Mouse (Mus musculus) hindbrain, embryonic 15.5 days (tissue): ENCODE measurements around the gene Papolb. TPM values are rescaled to one million over a fixed set of nuclear protein-coding genes. Genes with fewer than 3 reads are reported as not detected.

ENCODE experiments used
- ATAC-seq: fragments of 200-750 bp; cut with Nextera tagmentation; 2 replicates; pipeline ENCODE4 v1.8.0; 2017; ENCODE audit warnings: low read depth, moderate number of reproducible peaks, moderate TSS enrichment; ENCODE audit not compliant: low FRiP score
- H3K27ac ChIP-seq: fragments of 300-500 bp; sonication (generic); replicated peaks from 2 replicates; pipeline ENCODE4 v1.5.1; 2015; ENCODE audit warnings: mild to moderate bottlenecking, inconsistent platforms
- H3K27me3 ChIP-seq: fragments of 300-500 bp; sonication (generic); 2 replicates; pipeline ENCODE4 v1.6.1; 2015; ENCODE audit warnings: control low read depth, inconsistent platforms
- H3K36me3 ChIP-seq: fragments of 300-500 bp; sonication (generic); 2 replicates; pipeline ENCODE4 v1.6.1; 2015; ENCODE audit warnings: control low read depth, inconsistent platforms
- H3K4me1 ChIP-seq: fragments of 300-500 bp; sonication (generic); replicated peaks from 2 replicates; pipeline ENCODE4 v1.6.1; 2015; ENCODE audit warnings: control low read depth, inconsistent platforms
- H3K4me2 ChIP-seq: fragments of 300-500 bp; sonication (generic); 2 replicates; pipeline ENCODE4 v1.6.1; 2015; ENCODE audit warnings: moderate library complexity, mild to moderate bottlenecking, inconsistent platforms
- H3K4me3 ChIP-seq: fragments of 300-500 bp; sonication (generic); 2 replicates; pipeline ENCODE4 v1.5.1; 2015; ENCODE audit warnings: mild to moderate bottlenecking, inconsistent platforms
- H3K9ac ChIP-seq: fragments of 300-500 bp; sonication (generic); 2 replicates; pipeline ENCODE4 v1.6.1; 2015; ENCODE audit warnings: inconsistent platforms
- H3K9me3 ChIP-seq: fragments of 300-500 bp; sonication (generic); 2 replicates; pipeline ENCODE4 v1.6.1; 2016; ENCODE audit warnings: control low read depth, inconsistent platforms
- WGBS: fragments of 180-500 bp; shearing (Covaris S2); methylation state at CpG from one replicate; pipeline ENCODE4 v1.1.7; 2015; 5-methylcytosine and 5-hydroxymethylcytosine counted together
- polyA plus RNA-seq: library from polyadenylated mRNA; unstranded; fragments of >200 nt; fragmentation: Nextera tagmentation; extraction: Ambion mirVana; gene quantifications from 2 replicates; pipeline ENCODE4 v1.2.1, GENCODE M21; 2015

Gene Papolb
- 0.25 and 0.28 TPM in 2 replicates for polyA plus RNA-seq

DNA sequence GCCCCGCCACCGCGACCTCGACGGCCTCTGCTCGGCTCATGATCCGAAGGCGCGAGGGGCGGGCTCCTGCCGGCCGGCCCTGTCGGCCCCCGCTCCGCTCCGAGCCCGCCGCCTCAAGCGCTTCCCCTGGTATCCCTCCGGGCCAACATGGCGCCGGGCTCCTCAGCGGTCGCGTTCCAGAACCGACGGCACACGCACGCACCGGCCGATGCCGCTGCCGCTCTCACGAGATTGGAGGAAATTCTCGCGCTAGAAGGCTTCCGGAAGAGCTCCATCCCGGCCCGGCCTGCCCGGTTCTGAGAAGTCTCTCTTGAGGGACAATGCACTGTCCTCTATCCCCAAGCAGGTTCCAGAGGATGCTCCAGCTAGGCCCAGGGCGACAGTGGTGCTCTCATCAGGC, at the start of gene Papolb:
Gene Papolb, minus strand, starts transcription at position 162 of the 400 bp plus-strand sequence.
- Histone ChIP-seq H3K27me3 (peaks cover 6% of the 10 kb centered on the region; the same call in 1 of the 2 replicates), H3K4me2 (peak within 1 kb of the TSS; percentile 21; the same call in 1 of the 2 replicates), H3K36me3 (peaks cover 9% of the 10 kb centered on the region), H3K27ac (no peak within 1 kb of the TSS), H3K9ac (no peak within 1 kb of the TSS), H3K9me3 (no peaks in the 10 kb centered on the region), H3K4me3 (no peak within 1 kb of the TSS), H3K4me1 (no peaks in the 10 kb centered on the region)
- ATAC-seq: no peak
- 42% methylated on average over 37 of the region's 41 CpGs for WGBS

- Histone ChIP-seq H3K9ac (no peak overlapping the region), H3K36me3 (no peaks in the 10 kb centered on the region), H3K27ac (no peak overlapping the region), H3K9me3 (no peaks in the 10 kb centered on the region), H3K27me3 (no peaks in the 10 kb centered on the region), H3K4me3 (no peak overlapping the region), H3K4me1 (peaks cover 2% of the 10 kb centered on the region; the same call in 1 of the 2 replicates), H3K4me2 (no peak overlapping the region)
- ATAC-seq: no peak
- WGBS: 91% methylated on average over 10 of the region's 10 CpGs
Measured at GRCm38 (mm10) chr5:142578192-142578591, 48.3 kb upstream of the Papolb start.

DNA sequence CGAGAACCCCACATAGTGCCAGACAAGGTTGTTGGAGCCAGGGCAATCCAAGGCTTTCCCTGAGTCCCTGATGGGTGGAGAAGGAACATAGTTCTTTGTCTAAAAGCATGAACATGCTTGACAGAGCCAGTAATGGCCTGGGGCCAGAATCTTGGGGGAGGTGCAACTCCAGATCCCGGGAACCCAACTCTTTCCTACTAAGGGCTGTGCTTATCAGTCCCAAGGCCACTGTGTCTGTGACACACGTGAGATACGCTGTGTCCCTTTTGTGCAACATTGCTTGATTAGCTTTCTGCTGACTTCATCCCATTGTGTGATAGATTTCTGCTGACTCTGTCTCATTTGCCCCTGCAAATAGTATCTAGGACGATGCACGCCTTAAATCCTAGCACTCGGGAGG, 47.0 kb upstream of the Papolb start:
- Histone ChIP-seq H3K27me3 (no peaks in the 10 kb centered on the region), H3K9ac (no peak overlapping the region), H3K4me2 (no peak overlapping the region), H3K36me3 (no peaks in the 10 kb centered on the region; the same call in 1 of the 2 replicates), H3K4me3 (no peak overlapping the region), H3K9me3 (no peaks in the 10 kb centered on the region), H3K27ac (no peak overlapping the region), H3K4me1 (no peaks in the 10 kb centered on the region)
- 79% methylated on average over 7 of the region's 7 CpGs for WGBS
- ATAC-seq: no peak

DNA sequence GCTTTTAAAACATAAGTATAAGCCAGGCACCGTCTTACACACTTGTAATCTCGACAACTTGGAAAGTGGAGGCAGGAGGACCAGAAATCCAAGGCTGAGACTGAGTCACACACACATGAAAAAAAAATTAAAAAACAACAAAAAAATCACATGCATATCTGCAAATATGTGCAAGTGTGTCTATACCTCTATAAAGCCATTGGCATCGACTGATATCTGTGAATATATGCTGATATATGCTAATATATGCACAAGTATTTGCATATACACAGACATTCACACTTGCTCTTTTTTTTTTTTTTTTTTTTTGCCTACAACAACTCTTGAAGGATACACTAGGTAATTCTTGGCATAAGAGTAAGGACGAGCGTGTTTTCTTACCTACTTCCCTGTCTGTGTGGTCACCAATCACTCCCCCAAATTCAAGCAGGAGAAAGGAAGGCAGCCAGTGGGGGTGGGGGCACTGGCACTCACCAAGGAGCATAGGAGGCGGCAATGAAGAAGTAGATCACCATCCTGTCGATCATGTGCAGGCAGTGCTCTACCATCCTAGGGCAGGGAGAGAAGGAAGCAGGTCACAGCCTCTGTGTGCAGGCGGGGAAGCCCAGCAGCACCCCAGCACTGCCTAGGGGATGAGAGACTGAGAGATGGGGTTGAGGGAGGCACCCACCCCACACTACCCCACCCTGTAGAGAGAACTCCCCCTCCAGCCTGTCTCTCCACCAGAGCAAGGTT, 44.6 kb upstream of the Papolb start:
- Histone ChIP-seq H3K9ac (no peak overlapping the region), H3K36me3 (no peaks in the 10 kb centered on the region; the same call in 1 of the 2 replicates), H3K4me1 (no peaks in the 10 kb centered on the region), H3K9me3 (no peaks in the 10 kb centered on the region), H3K4me2 (no peak overlapping the region), H3K4me3 (no peak overlapping the region), H3K27me3 (no peaks in the 10 kb centered on the region), H3K27ac (no peak overlapping the region)
- no peak for ATAC-seq
- WGBS: 70% methylated on average over 8 of the region's 8 CpGs

GRCm38 (mm10) chr5:142564606-142565005, 34.7 kb upstream of the Papolb start:
- Histone ChIP-seq H3K4me1 (no peaks in the 10 kb centered on the region), H3K36me3 (peaks cover 17% of the 10 kb centered on the region), H3K4me3 (no peak overlapping the region), H3K9ac (no peak overlapping the region), H3K27ac (no peak overlapping the region), H3K4me2 (no peak overlapping the region), H3K27me3 (no peaks in the 10 kb centered on the region), H3K9me3 (no peaks in the 10 kb centered on the region)
- no peak for ATAC-seq
- 94% methylated on average over 1 of the region's 1 CpGs for WGBS

- H3K9me3 ChIP-seq: no peaks in the 10 kb centered on the region
- H3K4me2 ChIP-seq: no peak overlapping the region
- no peak overlapping the region for H3K9ac ChIP-seq
- no peak overlapping the region for H3K27ac ChIP-seq
- H3K27me3 ChIP-seq: no peaks in the 10 kb centered on the region
- H3K4me3 ChIP-seq: no peak overlapping the region
- H3K4me1 ChIP-seq: 0 out of 2 replicates have a peak, but pooled peaks cover 4% of the 10 kb centered on the region
- WGBS: 58% methylated on average over 7 of the region's 7 CpGs
- no peak for ATAC-seq
- H3K36me3 ChIP-seq: 0 out of 2 replicates have a peak, but pooled peaks cover 2% of the 10 kb centered on the region
Measured at GRCm38 (mm10) chr5:142560261-142560660, 30.4 kb upstream of the Papolb start.

DNA sequence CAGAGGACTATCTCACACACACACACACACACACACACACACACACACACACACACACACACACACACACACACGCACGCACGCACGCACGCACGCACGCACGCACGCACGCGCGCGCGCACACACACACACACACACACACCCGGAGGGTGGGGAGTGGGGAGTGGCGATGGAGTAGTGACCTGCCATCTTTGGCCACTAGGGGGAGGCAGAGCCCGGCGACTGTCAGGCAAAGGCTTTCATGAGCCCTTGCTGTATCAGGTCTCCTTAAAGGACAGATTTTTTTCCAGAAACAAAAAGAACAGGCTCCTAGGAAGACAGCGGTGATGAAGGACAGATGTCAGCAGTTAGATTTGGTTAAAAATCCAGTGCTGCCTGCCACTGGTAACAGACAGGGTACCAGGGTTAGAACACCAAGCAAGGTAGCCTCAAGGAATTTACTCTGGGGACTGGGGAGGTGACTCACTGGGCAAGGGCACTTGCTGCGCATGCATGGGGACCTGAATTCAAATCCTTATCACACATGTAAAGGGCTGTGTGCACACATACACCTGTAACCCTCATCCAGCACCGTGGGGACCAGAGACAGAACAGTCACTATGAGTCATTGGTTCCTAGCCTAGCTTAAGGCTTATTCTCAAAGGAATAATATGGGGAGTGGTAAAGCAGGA, 27.7 kb upstream of the Papolb start:
- H3K4me2 ChIP-seq: peak overlapping the region; percentile 17; the same call in 1 of the 2 replicates
- ATAC-seq: peak; percentile 85
- H3K4me1 ChIP-seq: 0 out of 2 replicates have a peak, but pooled peaks cover 4% of the 10 kb centered on the region
- no peaks in the 10 kb centered on the region for H3K9me3 ChIP-seq
- H3K27ac ChIP-seq: no peak overlapping the region; the same call in 1 of the 2 replicates
- WGBS: 19% methylated on average over 19 of the region's 21 CpGs
- H3K36me3 ChIP-seq: no peaks in the 10 kb centered on the region
- H3K9ac ChIP-seq: no peak overlapping the region
- no peaks in the 10 kb centered on the region for H3K27me3 ChIP-seq
- H3K4me3 ChIP-seq: no peak overlapping the region

GRCm38 (mm10) chr5:142556721-142557120, 26.8 kb upstream of the Papolb start:
- Histone ChIP-seq H3K9me3 (no peaks in the 10 kb centered on the region), H3K4me2 (no peak overlapping the region), H3K27ac (no peak overlapping the region), H3K9ac (no peak overlapping the region), H3K4me3 (no peak overlapping the region), H3K4me1 (0 out of 2 replicates have a peak, but pooled peaks cover 4% of the 10 kb centered on the region), H3K27me3 (no peaks in the 10 kb centered on the region), H3K36me3 (no peaks in the 10 kb centered on the region)
- ATAC-seq: no peak
- WGBS: 86% methylated on average over 4 of the region's 4 CpGs

DNA sequence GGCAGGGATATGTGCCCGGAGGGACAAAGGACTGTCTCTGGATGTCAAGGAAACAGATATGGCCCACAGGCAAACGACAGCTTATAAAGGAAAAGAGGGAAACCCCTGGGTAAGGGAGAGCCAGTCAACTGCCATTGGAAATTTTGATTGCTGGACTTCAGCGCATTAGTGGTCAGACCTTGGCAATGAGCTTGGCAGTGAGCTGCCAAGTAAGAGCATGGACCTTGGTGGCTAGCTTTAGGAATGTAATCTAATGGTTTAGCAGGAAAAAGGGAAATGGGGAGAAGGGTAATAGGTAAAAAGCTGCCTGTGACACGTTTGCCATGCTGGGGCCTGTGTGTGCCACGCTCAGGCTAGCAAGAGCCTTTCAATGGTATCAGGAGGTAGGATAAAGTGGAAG, 26.0 kb upstream of the Papolb start:
- Histone ChIP-seq H3K9ac (no peak overlapping the region), H3K36me3 (no peaks in the 10 kb centered on the region), H3K4me1 (0 out of 2 replicates have a peak, but pooled peaks cover 4% of the 10 kb centered on the region), H3K9me3 (no peaks in the 10 kb centered on the region), H3K27me3 (no peaks in the 10 kb centered on the region), H3K4me2 (no peak overlapping the region), H3K4me3 (no peak overlapping the region), H3K27ac (no peak overlapping the region)
- WGBS: 87% methylated on average over 5 of the region's 5 CpGs
- no peak for ATAC-seq

DNA sequence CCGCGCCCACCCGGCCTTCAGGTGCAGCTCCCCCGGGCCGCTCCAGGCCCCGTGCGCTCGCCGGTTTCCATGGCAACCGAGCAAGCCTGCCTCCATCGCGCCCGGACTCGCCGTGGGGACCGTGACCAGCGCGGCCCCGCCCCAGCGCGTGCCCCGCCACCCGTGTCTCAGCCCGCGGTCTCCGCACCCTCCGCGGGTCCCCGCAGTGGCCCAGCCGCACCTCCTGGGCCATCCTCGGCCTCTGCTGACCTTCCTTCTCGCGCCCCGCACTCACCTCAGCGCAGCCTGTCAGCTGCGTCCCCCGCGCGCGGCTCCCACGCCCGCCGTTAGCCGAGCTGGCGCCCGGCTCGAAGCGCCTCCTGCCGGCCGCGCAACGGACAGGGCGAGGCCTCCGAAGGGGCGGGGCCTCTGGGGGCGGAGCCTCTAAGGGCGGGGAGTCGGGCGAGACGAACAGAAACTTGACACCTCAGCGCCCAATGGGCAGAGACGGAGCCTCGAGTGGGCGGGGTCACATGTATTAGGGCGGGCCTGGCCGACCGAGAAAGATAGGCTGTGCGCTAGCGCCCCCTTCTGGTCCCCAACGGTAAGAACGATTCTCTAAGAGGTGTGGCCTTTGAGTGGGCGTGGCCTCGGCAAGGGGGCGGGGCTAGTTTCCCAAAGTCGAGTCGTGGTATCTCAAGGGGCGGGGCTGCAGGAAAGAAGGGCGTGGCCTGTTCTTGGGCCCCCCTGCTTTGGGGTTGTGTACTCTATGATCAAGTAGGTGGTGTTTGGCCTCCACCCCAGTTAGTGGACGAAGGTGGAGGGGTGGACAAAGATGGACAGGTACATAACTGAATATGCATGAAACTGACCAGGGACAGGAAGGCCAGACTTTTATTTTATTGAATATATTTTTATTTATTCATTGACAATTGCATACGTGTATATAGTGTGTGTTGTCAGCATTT, 21.1 kb upstream of the Papolb start, which contains the start of gene Radil:
Gene Radil, minus strand, starts transcription at position 393 of the 947 bp plus-strand sequence.
- peak; percentile 94 for ATAC-seq
- H3K4me3 ChIP-seq: peak within 1 kb of the TSS; percentile 59
- H3K27me3 ChIP-seq: no peaks in the 10 kb centered on the region
- peak within 1 kb of the TSS; percentile 87 for H3K4me2 ChIP-seq
- 2% methylated on average over 78 of the region's 80 CpGs for WGBS
- H3K27ac ChIP-seq: peak within 1 kb of the TSS; percentile 64
- H3K9ac ChIP-seq: peak within 1 kb of the TSS; percentile 55
- H3K36me3 ChIP-seq: no peaks in the 10 kb centered on the region
- no peaks in the 10 kb centered on the region for H3K9me3 ChIP-seq
- peaks cover 13% of the 10 kb centered on the region for H3K4me1 ChIP-seq

DNA sequence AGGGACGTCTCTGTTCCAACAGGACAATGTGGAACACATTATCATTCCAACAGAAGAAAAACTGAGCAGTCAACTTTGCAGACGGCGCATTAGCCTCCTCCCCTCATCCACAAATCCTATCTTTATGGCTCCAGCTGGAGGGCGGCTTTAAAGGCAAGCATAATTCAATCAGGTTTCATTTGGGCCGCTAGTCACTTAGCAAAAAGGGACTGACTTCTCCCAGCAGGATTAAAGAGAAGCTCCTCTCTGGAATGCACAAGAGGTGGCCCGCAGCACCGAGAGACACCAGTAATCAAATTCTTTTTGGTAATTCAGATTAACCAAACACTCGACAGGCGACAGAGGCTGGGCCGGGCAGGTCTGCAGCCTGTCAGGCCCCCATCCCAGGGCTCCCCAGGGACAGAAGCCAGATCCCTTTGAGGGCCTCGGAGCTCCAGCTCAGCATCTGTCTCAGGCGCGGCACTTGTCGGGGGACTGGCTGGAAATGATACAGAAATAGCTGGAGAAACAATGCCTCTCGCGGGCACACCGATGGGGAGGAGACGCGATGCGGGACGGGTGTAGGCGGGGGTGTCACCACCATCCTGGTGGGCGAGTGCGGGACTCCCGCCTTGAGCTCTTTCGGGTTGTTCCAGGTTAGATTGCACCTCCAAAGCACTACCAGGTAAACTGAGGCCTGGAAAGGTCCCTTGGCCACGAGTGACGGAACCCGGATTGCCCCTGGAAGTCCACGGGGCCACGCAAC, 20.3 kb upstream of the Papolb start:
- ATAC-seq: peak; percentile 27
- WGBS: 1% methylated on average over 31 of the region's 31 CpGs
- H3K4me1 ChIP-seq: peaks cover 13% of the 10 kb centered on the region
- H3K27me3 ChIP-seq: no peaks in the 10 kb centered on the region
- peak overlapping the region; percentile 59 for H3K4me3 ChIP-seq
- H3K4me2 ChIP-seq: peak overlapping the region; percentile 87
- peak overlapping the region; percentile 55 for H3K9ac ChIP-seq
- no peaks in the 10 kb centered on the region for H3K36me3 ChIP-seq
- peak overlapping the region; percentile 64 for H3K27ac ChIP-seq
- H3K9me3 ChIP-seq: no peaks in the 10 kb centered on the region
